Mouse (Mus musculus): ENCODE measurements around the gene Ptpre.

Ptpre gene

GRCm38 (mm10) chr7:135578715-135579325, 41.5 kb downstream of the Ptpre start:
- no peak for DNase-seq (ENCODE audit: low read depth, low spot score)

GRCm38 (mm10) chr7:135580306-135581091, 43.2 kb downstream of the Ptpre start:
- no peak for DNase-seq (ENCODE audit: low read depth, low spot score)

GRCm38 (mm10) chr7:135581128-135581527, 43.8 kb downstream of the Ptpre start:
- DNase-seq (ENCODE audit: low read depth, low spot score) = no peak

- DNase-seq (ENCODE audit: low read depth, low spot score) = no peak
Measured at GRCm38 (mm10) chr7:135585125-135585687, 47.9 kb downstream of the Ptpre start.

- no peak for DNase-seq (ENCODE audit: low read depth, low spot score)
Measured at GRCm38 (mm10) chr7:135586402-135586801, 49.1 kb downstream of the Ptpre start.

GRCm38 (mm10) chr7:135587821-135588575, 50.7 kb downstream of the Ptpre start:
- no peak for DNase-seq (ENCODE audit: low read depth, low spot score)

- no peak for DNase-seq (ENCODE audit: low read depth, low spot score)
Measured at GRCm38 (mm10) chr7:135588620-135589309, 51.5 kb downstream of the Ptpre start.

- no peak for DNase-seq (ENCODE audit: low read depth, low spot score)
Measured at GRCm38 (mm10) chr7:135591461-135591860, 54.2 kb downstream of the Ptpre start.

- no peak for DNase-seq (ENCODE audit: low read depth, low spot score)
Measured at GRCm38 (mm10) chr7:135593286-135593685, 56.0 kb downstream of the Ptpre start.

- DNase-seq (ENCODE audit: low read depth, low spot score) = no peak
Measured at GRCm38 (mm10) chr7:135593825-135594224, 56.5 kb downstream of the Ptpre start.

- DNase-seq (ENCODE audit: low read depth, low spot score) = no peak
Measured at GRCm38 (mm10) chr7:135594676-135595075, 57.4 kb downstream of the Ptpre start.

GRCm38 (mm10) chr7:135595640-135596174, 58.4 kb downstream of the Ptpre start:
- DNase-seq (ENCODE audit: low read depth, low spot score) = no peak

GRCm38 (mm10) chr7:135597006-135597405, 59.7 kb downstream of the Ptpre start:
- no peak for DNase-seq (ENCODE audit: low read depth, low spot score)

- no peak for DNase-seq (ENCODE audit: low read depth, low spot score)
Measured at GRCm38 (mm10) chr7:135597604-135598289, 60.5 kb downstream of the Ptpre start.

- no peak for DNase-seq (ENCODE audit: low read depth, low spot score)
Measured at GRCm38 (mm10) chr7:135598303-135598855, 61.1 kb downstream of the Ptpre start.

GRCm38 (mm10) chr7:135600076-135600475, 62.8 kb downstream of the Ptpre start:
- DNase-seq (ENCODE audit: low read depth, low spot score) = no peak

GRCm38 (mm10) chr7:135601607-135602006, 64.3 kb downstream of the Ptpre start:
- DNase-seq (ENCODE audit: low read depth, low spot score) = no peak

- no peak for DNase-seq (ENCODE audit: low read depth, low spot score)
Measured at GRCm38 (mm10) chr7:135602265-135602664, 65.0 kb downstream of the Ptpre start.

- peak; percentile 52 for DNase-seq (ENCODE audit: low read depth, low spot score)
Measured at GRCm38 (mm10) chr7:135602881-135603523, 65.7 kb downstream of the Ptpre start.
